ENCODE assay signal across 8 mouse cellular contexts in the genomic region with DNA sequence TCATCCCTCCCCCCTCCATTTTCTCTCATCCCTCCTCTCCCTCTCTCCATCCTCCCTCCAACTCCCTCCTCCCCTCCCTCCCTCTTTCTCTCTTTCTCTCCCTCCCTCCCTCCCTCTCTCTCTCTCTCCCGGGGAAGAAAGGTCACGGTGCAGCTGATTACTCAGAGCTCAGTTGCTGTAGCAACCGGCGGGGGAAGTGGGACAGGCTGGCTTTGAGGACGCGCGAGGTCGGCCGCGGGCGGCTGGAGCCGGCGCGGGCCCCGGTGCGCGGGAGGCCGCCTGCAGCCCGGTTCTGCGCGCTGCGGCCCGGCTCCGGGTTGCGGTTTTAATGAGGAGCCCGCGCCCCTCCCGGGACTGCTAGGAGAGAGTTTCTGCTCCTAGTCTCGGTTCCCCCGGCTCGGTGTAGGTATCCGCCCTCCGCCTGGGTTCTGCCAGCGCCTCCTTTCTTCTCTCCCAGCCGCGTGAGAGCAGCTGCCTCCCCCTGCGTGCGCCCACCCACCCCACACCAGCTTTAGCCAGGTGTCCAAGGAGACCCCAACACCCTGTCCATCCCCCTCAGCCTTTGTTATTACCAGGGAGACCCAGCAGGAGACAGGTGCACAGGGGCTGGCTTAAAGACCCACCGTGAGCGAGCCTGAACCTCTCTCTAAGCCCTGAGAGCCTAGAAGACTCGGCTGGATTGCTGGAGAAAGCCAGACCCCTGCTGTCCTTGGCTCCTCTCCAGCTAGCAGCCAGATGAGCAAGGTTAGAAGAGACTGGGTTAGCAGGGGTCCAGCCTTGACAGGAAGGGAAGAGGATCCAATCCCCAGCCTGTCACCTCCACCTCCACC.
DNase-seq lines count a peak whose midpoint lies in the region; ATAC-seq lines count a peak whose summit lies in the region.

No protein-coding gene starts in this region.

- H3K4me2 ChIP-seq in hindbrain, embryonic 11.5 days (replicated peaks; ENCODE audit: low read depth, low read length): peak overlapping the region; percentile 59

- H3K9ac ChIP-seq in hindbrain, embryonic 11.5 days (ENCODE audit: low read depth, low read length): peak overlapping the region; percentile 78

- H3K4me3 ChIP-seq in hindbrain, embryonic 11.5 days (ENCODE audit: low read depth, low read length): peak overlapping the region; percentile 28

- 2% methylated on average over 25 of the region's 41 CpGs for WGBS in hindbrain, embryonic 11.5 days

- H3K36me3 ChIP-seq in hindbrain, embryonic 11.5 days (ENCODE audit: control insufficient read depth, insufficient read depth, low read length): no peaks in the 10 kb centered on the region

- H3K27me3 ChIP-seq in hindbrain, embryonic 11.5 days (ENCODE audit: control insufficient read depth, insufficient read depth, low read length): no peaks in the 10 kb centered on the region

- ATAC-seq in hindbrain, embryonic 11.5 days (ENCODE audit: low FRiP score): peak; percentile 88

- peak; percentile 86 for DNase-seq in ES-CJ7 (ENCODE audit: low read depth, low spot score)
- DNase-seq in cerebellum, adult 11-12 months: peak; percentile 90
- peak; percentile 79 to 89 for DNase-seq in frontal cortex, adult 2 months (ENCODE audit: extremely low spot score in 1 of 2, low spot score in 1 of 2)
- peak; percentile 91 for DNase-seq in hindbrain, embryonic 11.5 days (ENCODE audit: low spot score)
- DNase-seq in layer of hippocampus, postnatal 25 days (ENCODE audit: extremely low spot score in 1 of 2, low spot score in 1 of 2): peak; percentile 54 to 71
- peak; percentile 88 for DNase-seq in lung, postnatal 36 days
- DNase-seq in retina, embryonic 14.5 days (ENCODE audit: low spot score): peak; percentile 91
- peak; percentile 80 to 86 for DNase-seq in thymus, postnatal 36 days

- H3K9me3 ChIP-seq in hindbrain, embryonic 11.5 days (ENCODE audit: control insufficient read depth, low read length): no peaks in the 10 kb centered on the region

- H3K4me1 ChIP-seq in hindbrain, embryonic 11.5 days (replicated peaks; ENCODE audit: control insufficient read depth, insufficient read depth, low read length): peaks cover 37% of the 10 kb centered on the region

- peak overlapping the region; percentile 100 for H3K27ac ChIP-seq in hindbrain, embryonic 11.5 days (ENCODE audit: low read depth, low read length)

Comparison
In these comparisons a context has a peak if more than half of its experiments do, and no peak if none do; other contexts are left out.
1. Peak in every context shown above with its lines: DNase-seq, ATAC-seq, H3K4me3 ChIP-seq and H3K27ac ChIP-seq.